Mouse (Mus musculus): Measurements from ENCODE around the gene Gopc.

- TF ChIP-seq CTCF (IDR thresholded peaks at IDR 0.05; ENCODE audit: control insufficient read depth, insufficient read depth, insufficient replicate concordance, low read depth, low read length) (no peak), POLR2A (IDR thresholded peaks at IDR 0.05; ENCODE audit: control insufficient read depth, low read depth, low read length) (no peak)
Observed at GRCm38 (mm10) chr10:52373834-52374233, 8.1 kb downstream of the Gopc start.
